Mouse (Mus musculus) thymus, adult 2 months (tissue): ENCODE results near the gene Etv2.

Experiments used
- CTCF ChIP-seq: fragments of 200-500 bp; IDR thresholded peaks from 2 replicates; pipeline ENCODE4 v1.5.1; 2012; ENCODE audit warnings: mild to moderate bottlenecking, control low read depth, low read length, moderate library complexity, borderline replicate concordance; ENCODE audit not compliant: control insufficient read depth, poor library complexity, insufficient read depth; ENCODE audit errors: extremely low read depth
- POLR2A ChIP-seq: fragments of 200-500 bp; IDR thresholded peaks from 2 replicates; pipeline ENCODE4 v1.6.1; 2012; ENCODE audit warnings: mild to moderate bottlenecking, low read length, control low read depth, moderate library complexity; ENCODE audit not compliant: control insufficient read depth, poor library complexity, insufficient read depth; ENCODE audit errors: extremely low read depth

DNA sequence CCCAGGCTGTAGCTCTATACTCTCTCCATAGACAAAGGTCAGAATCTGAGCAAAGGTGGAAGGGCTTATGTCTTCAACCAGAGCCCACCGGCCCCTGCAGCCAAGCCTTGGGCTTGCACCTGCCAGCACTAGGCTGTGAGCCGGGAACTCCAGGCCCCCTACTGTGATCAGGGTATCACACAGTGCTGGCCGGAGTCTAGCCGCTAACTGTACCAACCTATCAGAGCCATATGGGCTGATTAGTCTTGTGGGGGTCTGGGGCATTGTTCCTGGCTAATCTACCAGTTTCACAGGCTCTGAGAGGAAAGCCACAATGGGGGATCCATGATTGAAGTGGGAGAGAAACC, 44.1 kb downstream of the Etv2 start:
- TF ChIP-seq CTCF (no peak), POLR2A (no peak)
